Mouse (Mus musculus): ENCODE data around the gene Dntt.

Dntt gene

GRCm38 (mm10) chr19:41073746-41074455 lies 44.8 kb downstream of the Dntt start:
- no peak for DNase-seq

GRCm38 (mm10) chr19:41076906-41077305 lies 47.8 kb downstream of the Dntt start, which contains the start of gene Opalin:
TSS of gene Opalin (minus strand) at chr19:41077113.
- no peak for DNase-seq

- DNase-seq: no peak
These were observed 52.5 kb downstream of the Dntt start for GRCm38 (mm10) chr19:41081589-41081988.

GRCm38 (mm10) chr19:41083646-41084045 lies 54.6 kb downstream of the Dntt start:
- DNase-seq: no peak

- no peak for DNase-seq
These were observed 57.2 kb downstream of the Dntt start for GRCm38 (mm10) chr19:41086289-41086688.

- DNase-seq: peak; percentile 71
These were observed 57.6 kb downstream of the Dntt start for GRCm38 (mm10) chr19:41086700-41087099.

GRCm38 (mm10) chr19:41087901-41088300 lies 58.8 kb downstream of the Dntt start:
- DNase-seq: no peak

GRCm38 (mm10) chr19:41088491-41088890 lies 59.4 kb downstream of the Dntt start:
- no peak for DNase-seq

GRCm38 (mm10) chr19:41089833-41090232 lies 60.8 kb downstream of the Dntt start:
- peak; percentile 76 for DNase-seq

- DNase-seq: no peak
These were observed 62.8 kb downstream of the Dntt start for GRCm38 (mm10) chr19:41091901-41092300.

- no peak for DNase-seq
These were observed 68.0 kb downstream of the Dntt start for GRCm38 (mm10) chr19:41097038-41097437.

GRCm38 (mm10) chr19:41100863-41101262 lies 71.8 kb downstream of the Dntt start:
- DNase-seq: no peak

GRCm38 (mm10) chr19:41101390-41101789 lies 72.3 kb downstream of the Dntt start:
- peak; percentile 70 for DNase-seq

GRCm38 (mm10) chr19:41104922-41105321 lies 75.8 kb downstream of the Dntt start:
- DNase-seq: no peak

- no peak for DNase-seq
These were observed 78.5 kb downstream of the Dntt start for GRCm38 (mm10) chr19:41107530-41107929.

- no peak for DNase-seq
These were observed 79.6 kb downstream of the Dntt start for GRCm38 (mm10) chr19:41108666-41109065.
